Comparison of ENCODE assay signal across 20 mouse cellular contexts in the genomic region with DNA sequence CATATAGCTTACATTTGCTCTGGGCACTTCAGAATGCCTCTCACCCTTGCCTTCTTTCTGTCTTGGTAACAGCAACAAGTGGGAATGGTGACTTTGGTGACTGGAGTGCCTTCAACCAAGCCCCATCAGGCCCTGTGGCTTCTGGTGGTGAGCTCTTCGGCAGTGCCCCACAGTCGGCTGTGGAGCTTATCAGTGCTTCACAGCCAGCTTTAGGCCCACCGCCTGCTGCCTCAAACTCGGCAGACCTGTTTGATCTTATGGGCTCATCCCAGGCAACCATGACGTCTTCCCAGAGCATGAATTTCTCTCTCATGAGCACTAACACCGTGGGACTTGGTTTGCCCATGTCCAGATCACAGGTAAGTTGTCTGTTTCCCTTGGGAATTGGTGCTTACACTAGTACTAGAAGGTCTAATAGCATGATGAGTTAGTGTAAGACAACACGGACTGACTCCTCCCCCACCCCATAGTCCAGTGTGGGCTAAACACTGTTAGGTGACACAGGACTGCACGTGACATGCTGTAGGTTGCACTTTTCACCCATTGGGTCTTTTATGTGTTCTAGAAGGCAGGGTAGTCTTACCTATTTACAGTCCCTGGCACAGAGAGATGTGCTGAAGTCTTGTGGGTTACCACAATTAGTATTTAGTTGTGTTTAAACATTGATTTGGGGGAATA. TPM values are rescaled to one million over a fixed set of nuclear protein-coding genes. Genes with fewer than 3 reads are reported as not detected.
DNase-seq lines count a peak whose midpoint lies in the region; ATAC-seq and TF ChIP-seq lines count a peak whose summit lies in the region.
"Had no signal": no experiment of that assay in that cellular context is flagged by ENCODE, and none has a peak within 500 bp of the region (broad histone marks: within the 10 kb centered on the region; RNA-seq: fewer than 3 reads in every experiment).

No protein-coding gene starts in this region.

- no peaks in the 10 kb centered on the region for H3K27me3 ChIP-seq in embryonic facial prominence, embryonic 12.5 days
- no peaks in the 10 kb centered on the region for H3K27me3 ChIP-seq in embryonic facial prominence, embryonic 10.5 days (replicated peaks; ENCODE audit: low read depth, poor library complexity, severe bottlenecking)
- H3K27me3 ChIP-seq in G1E (ENCODE audit: insufficient read depth, low read length) = no peaks in the 10 kb centered on the region
- no peaks in the 10 kb centered on the region for H3K27me3 ChIP-seq in erythroblast, embryonic 14.5 days (ENCODE audit: control insufficient read depth)
- no peaks in the 10 kb centered on the region for H3K27me3 ChIP-seq in liver, embryonic 16.5 days (ENCODE audit: control insufficient read depth, insufficient read depth, low read depth, low read length)

- ATAC-seq in embryonic facial prominence, embryonic 12.5 days (ENCODE audit: insufficient number of reproducible peaks, insufficient read depth, low FRiP score, low TSS enrichment) = 0 out of 2 replicates have a peak, but pooled peaks have one; percentile 6
- ATAC-seq in G1E (ENCODE audit: extremely low read depth, insufficient number of reproducible peaks, low FRiP score, poor library complexity, severe bottlenecking) = peak; percentile 75
- peak; percentile 88 for ATAC-seq in liver, embryonic 16.5 days (ENCODE audit: low read depth)
- ATAC-seq in monocyte, adult 5-6 weeks (replicated peaks; ENCODE audit: insufficient number of reproducible peaks, low FRiP score, low TSS enrichment, poor library complexity, severe bottlenecking) = no peak
- ATAC-seq: CD4-positive, CD25-positive, alpha-beta regulatory T cell, adult 4 months; forebrain, embryonic 16.5 days; hindbrain, embryonic 16.5 days; intestine, postnatal 0 days had no signal

- TF ChIP-seq CTCF in G1E (IDR thresholded peaks at IDR 0.05; ENCODE audit: low read depth, low read length) = no peak

- no peak overlapping the region for H3K27ac ChIP-seq in embryonic facial prominence, embryonic 12.5 days
- no peak overlapping the region; the same call in 1 of the 2 replicates for H3K27ac ChIP-seq in embryonic facial prominence, embryonic 10.5 days (replicated peaks)
- H3K27ac ChIP-seq in liver, embryonic 16.5 days (ENCODE audit: low read length) = no peak overlapping the region
- H3K27ac ChIP-seq: kidney, postnatal 0 days; layer of hippocampus, adult 2 months; macrophage had no signal

- no peak overlapping the region for H3K4me2 ChIP-seq in embryonic facial prominence, embryonic 12.5 days (replicated peaks)
- H3K4me2 ChIP-seq in liver, embryonic 16.5 days (ENCODE audit: low read depth, low read length) = peak overlapping the region; percentile 14; the same call in 1 of the 2 replicates
- H3K4me2 ChIP-seq: lung, embryonic 14.5 days had no signal

- no peaks in the 10 kb centered on the region for H3K4me1 ChIP-seq in embryonic facial prominence, embryonic 12.5 days
- H3K4me1 ChIP-seq in embryonic facial prominence, embryonic 10.5 days = no peaks in the 10 kb centered on the region
- peaks cover 49% of the 10 kb centered on the region for H3K4me1 ChIP-seq in G1E (ENCODE audit: insufficient read depth, low read depth, low read length)
- H3K4me1 ChIP-seq in erythroblast, embryonic 14.5 days (ENCODE audit: control insufficient read depth) = peaks cover 25% of the 10 kb centered on the region
- H3K4me1 ChIP-seq in liver, embryonic 16.5 days (ENCODE audit: control insufficient read depth, low read depth, low read length) = peaks cover 13% of the 10 kb centered on the region

- no peaks in the 10 kb centered on the region for H3K9me3 ChIP-seq in embryonic facial prominence, embryonic 12.5 days
- H3K9me3 ChIP-seq in embryonic facial prominence, embryonic 10.5 days = no peaks in the 10 kb centered on the region
- H3K9me3 ChIP-seq in G1E (replicated peaks) = no peaks in the 10 kb centered on the region
- no peaks in the 10 kb centered on the region for H3K9me3 ChIP-seq in erythroblast, embryonic 14.5 days (ENCODE audit: control insufficient read depth, low read length)
- H3K9me3 ChIP-seq in liver, embryonic 16.5 days (replicated peaks; ENCODE audit: control insufficient read depth, low read length) = no peaks in the 10 kb centered on the region

- 94% methylated on average over 8 of the region's 8 CpGs for WGBS in embryonic facial prominence, embryonic 12.5 days
- WGBS in embryonic facial prominence, embryonic 10.5 days = 91% methylated on average over 8 of the region's 8 CpGs
- 33% methylated on average over 8 of the region's 8 CpGs for WGBS in liver, embryonic 16.5 days (ENCODE audit: insufficient replicate concordance)

- H3K9ac ChIP-seq in embryonic facial prominence, embryonic 12.5 days = no peak overlapping the region
- H3K9ac ChIP-seq in liver, embryonic 16.5 days (ENCODE audit: low read depth, low read length) = no peak overlapping the region
- H3K9ac ChIP-seq: lung, embryonic 14.5 days had no signal

- DNase-seq in embryonic facial prominence, embryonic 10.5 days (ENCODE audit: low spot score) = no peak
- DNase-seq in G1E (ENCODE audit: low spot score) = peak; percentile 21
- DNase-seq in left cerebral cortex, adult 9 months (ENCODE audit: low spot score in 2 of 2) = no peak
- DNase-seq in adrenal gland, postnatal 14 days = no peak
- DNase-seq: adrenal gland, postnatal 25 days; cerebellum, postnatal 10 days; lung, embryonic 14.5 days; midbrain, embryonic 14.5 days; thymus, adult 18-20 months had no signal

- H3K36me3 ChIP-seq in embryonic facial prominence, embryonic 12.5 days = peaks cover 56% of the 10 kb centered on the region
- peaks cover 84% of the 10 kb centered on the region for H3K36me3 ChIP-seq in embryonic facial prominence, embryonic 10.5 days (replicated peaks)
- peaks cover 83% of the 10 kb centered on the region for H3K36me3 ChIP-seq in G1E (replicated peaks)
- H3K36me3 ChIP-seq in erythroblast, embryonic 14.5 days (ENCODE audit: control insufficient read depth) = peaks cover 82% of the 10 kb centered on the region
- H3K36me3 ChIP-seq in liver, embryonic 16.5 days (ENCODE audit: control insufficient read depth, insufficient read depth) = peaks cover 70% of the 10 kb centered on the region

- no peak overlapping the region for H3K4me3 ChIP-seq in embryonic facial prominence, embryonic 12.5 days
- no peak overlapping the region for H3K4me3 ChIP-seq in embryonic facial prominence, embryonic 10.5 days
- H3K4me3 ChIP-seq in G1E (ENCODE audit: low read depth, low read length) = no peak overlapping the region; the same call in 1 of the 2 replicates
- peak overlapping the region; percentile 26 for H3K4me3 ChIP-seq in erythroblast, embryonic 14.5 days (replicated peaks)
- H3K4me3 ChIP-seq in liver, embryonic 16.5 days (ENCODE audit: low read depth, low read length) = no peak overlapping the region
- H3K4me3 ChIP-seq: layer of hippocampus, adult 2 months had no signal

RNA-seq across cellular contexts. Expression of gene Lsm11, which starts 38.5 kb away (rescaled TPM):
- polyA plus RNA-seq in embryonic facial prominence, embryonic 12.5 days (2016; fragmentation: Nextera tagmentation; extraction: Ambion mirVana) = 9.3 and 11.0 TPM in 2 replicates
- 6.4 and 7.3 TPM in 2 replicates for polyA plus RNA-seq in embryonic facial prominence, embryonic 10.5 days (2016; fragmentation: Nextera tagmentation; extraction: Ambion mirVana)
- total RNA-seq in G1E (2014; fragmentation: Nextera tagmentation) = 4.5 and 6.7 TPM in 2 replicates
- total RNA-seq in G1E (2017) = 4.4 and 5.3 TPM in 2 replicates
- polyA plus RNA-seq in G1E (2012) = 24.1 and 38.4 TPM in 2 replicates
- polyA plus RNA-seq in erythroblast, embryonic 14.5 days (2012) = 1.0 and 1.2 TPM in 2 replicates
- polyA plus RNA-seq in liver, embryonic 16.5 days (2015; fragmentation: Nextera tagmentation; extraction: Ambion mirVana) = 1.4 and 1.7 TPM in 2 replicates
- 2.2 to 3.4 TPM (median 2.6 TPM) in 3 replicates for total RNA-seq in monocyte, adult 5-6 weeks (2017)
- 12.5 and 14.2 TPM in 2 replicates for total RNA-seq in adrenal gland, postnatal 14 days (2021)

RNA-seq across cellular contexts. Expression of gene Thg1l, which starts 49.0 kb away (rescaled TPM):
- 12.8 and 13.5 TPM in 2 replicates for polyA plus RNA-seq in embryonic facial prominence, embryonic 12.5 days (2016; fragmentation: Nextera tagmentation; extraction: Ambion mirVana)
- polyA plus RNA-seq in embryonic facial prominence, embryonic 10.5 days (2016; fragmentation: Nextera tagmentation; extraction: Ambion mirVana) = 16.6 and 16.7 TPM in 2 replicates
- total RNA-seq in G1E (2014; fragmentation: Nextera tagmentation) (16.5 and 17.8 TPM in 2 replicates), G1E (2017) (32.8 and 32.9 TPM in 2 replicates)
- polyA plus RNA-seq in G1E (2012) = 6.3 and 7.8 TPM in 2 replicates
- 0.18 and 0.53 TPM in 2 replicates for polyA plus RNA-seq in erythroblast, embryonic 14.5 days (2012)
- polyA plus RNA-seq in liver, embryonic 16.5 days (2015; fragmentation: Nextera tagmentation; extraction: Ambion mirVana) = 4.0 and 4.4 TPM in 2 replicates
- 3.8 to 9.2 TPM (median 6.2 TPM) in 3 replicates for total RNA-seq in monocyte, adult 5-6 weeks (2017)
- total RNA-seq in adrenal gland, postnatal 14 days (2021) = 15.3 and 19.1 TPM in 2 replicates

RNA-seq across cellular contexts. Expression of gene Clint1, which starts 54.4 kb away (rescaled TPM):
- 99.5 and 100 TPM in 2 replicates for polyA plus RNA-seq in embryonic facial prominence, embryonic 12.5 days (2016; fragmentation: Nextera tagmentation; extraction: Ambion mirVana)
- polyA plus RNA-seq in embryonic facial prominence, embryonic 10.5 days (2016; fragmentation: Nextera tagmentation; extraction: Ambion mirVana) = 63.7 and 67.8 TPM in 2 replicates
- total RNA-seq in G1E (2014; fragmentation: Nextera tagmentation) = 386 and 420 TPM in 2 replicates
- 224 and 259 TPM in 2 replicates for total RNA-seq in G1E (2017)
- 107 and 112 TPM in 2 replicates for polyA plus RNA-seq in G1E (2012)
- polyA plus RNA-seq in erythroblast, embryonic 14.5 days (2012) = 1.7 and 2.0 TPM in 2 replicates
- polyA plus RNA-seq in liver, embryonic 16.5 days (2015; fragmentation: Nextera tagmentation; extraction: Ambion mirVana) = 52.2 and 52.8 TPM in 2 replicates
- 148 to 190 TPM (median 173 TPM) in 3 replicates for total RNA-seq in monocyte, adult 5-6 weeks (2017)
- total RNA-seq in adrenal gland, postnatal 14 days (2021) = 66.5 and 67.2 TPM in 2 replicates

Comparison
In these comparisons a context has a peak if more than half of its experiments do, and no peak if none do; other contexts are left out.
1. RNA of gene Clint1, which starts 54.4 kb away (polyA plus RNA-seq): 107 to 112 TPM in G1E, 99.5 to 100 TPM in embryonic facial prominence, embryonic 12.5 days, 63.7 to 67.8 TPM in embryonic facial prominence, embryonic 10.5 days and 52.2 to 52.8 TPM in liver, embryonic 16.5 days; 1.7 to 2.0 TPM in erythroblast, embryonic 14.5 days; every median in the first group is over 10 times any median in the second.